Mouse (Mus musculus) C2C12 (cell line): ENCODE measurements around the gene Rpl37. TPM values are rescaled to one million over a fixed set of nuclear protein-coding genes. Genes with fewer than 3 reads are reported as not detected.

Experiments
- H3K27me3 ChIP-seq: one replicate; pipeline ENCODE4 v1.6.1; 2011; ENCODE audit not compliant: control insufficient read depth, insufficient read depth, insufficient read length
- H3K36me3 ChIP-seq: one replicate; pipeline ENCODE4 v1.6.1; 2011; ENCODE audit not compliant: control insufficient read depth, insufficient read depth
- H3K4me3 ChIP-seq: one replicate; pipeline ENCODE4 v1.5.1; 2011; ENCODE audit warnings: mild to moderate bottlenecking, control low read depth; ENCODE audit not compliant: poor library complexity, insufficient read depth, severe bottlenecking
- H3K79me2 ChIP-seq: one replicate; pipeline ENCODE4 v1.6.1; 2011; ENCODE audit not compliant: control insufficient read depth, insufficient read depth
- H3K79me3 ChIP-seq: one replicate; pipeline ENCODE4 v1.6.1; 2011; ENCODE audit warnings: low read depth, control low read depth
- H3ac ChIP-seq: one replicate; pipeline ENCODE3; 2011; ENCODE audit warnings: low read depth; ENCODE audit not compliant: control insufficient read depth, insufficient read length
- CEBPB ChIP-seq: IDR thresholded peaks from one replicate; pipeline ENCODE4 v1.6.1; 2011; ENCODE audit warnings: low read depth, mild to moderate bottlenecking, control low read depth, moderate library complexity
- CTCF ChIP-seq: IDR thresholded peaks from one replicate; pipeline ENCODE4 v1.5.1; 2011; ENCODE audit not compliant: control insufficient read depth, insufficient read depth, insufficient read length
- FOSL1 ChIP-seq: IDR thresholded peaks from one replicate; pipeline ENCODE4 v1.8.0; 2011; ENCODE audit warnings: mild to moderate bottlenecking, low read length; ENCODE audit not compliant: poor library complexity, insufficient read depth, severe bottlenecking
- MAX ChIP-seq: IDR thresholded peaks from one replicate; pipeline ENCODE4 v1.6.1; 2011; ENCODE audit warnings: mild to moderate bottlenecking, control low read depth
- MYOD1 ChIP-seq: IDR thresholded peaks from one replicate; pipeline ENCODE4 v1.6.1; 2011; ENCODE audit warnings: low read depth; ENCODE audit not compliant: control insufficient read depth, insufficient read length
- MYOG ChIP-seq: IDR thresholded peaks from one replicate; pipeline ENCODE4 v1.6.1; 2011; ENCODE audit not compliant: control insufficient read depth, insufficient read length; ENCODE audit errors: extremely low read depth
- USF1 ChIP-seq: IDR thresholded peaks from one replicate; pipeline ENCODE4 v1.6.1; 2011; ENCODE audit warnings: low read depth, mild to moderate bottlenecking, control low read depth, moderate library complexity
- polyA plus RNA-seq: library from polyadenylated mRNA; unstranded; fragments of >200 nt; fragmentation: generic; extraction: Trizol; gene quantifications from one replicate; pipeline ENCODE4 v1.2.1, GENCODE M21; 2012; ENCODE audit warnings: missing spikeins

Rpl37 gene
- polyA plus RNA-seq, 1 experiment: 4,450 TPM

GRCm38 (mm10) chr15:5090131-5090530, 26.3 kb upstream of the Rpl37 start:
- Histone ChIP-seq H3ac (no peak overlapping the region), H3K79me2 (no peaks in the 10 kb centered on the region), H3K79me3 (no peaks in the 10 kb centered on the region), H3K4me3 (no peak overlapping the region), H3K27me3 (no peaks in the 10 kb centered on the region), H3K36me3 (no peaks in the 10 kb centered on the region)
- TF ChIP-seq CEBPB (no peak), FOSL1 (no peak), MYOG (no peak), MYOD1 (no peak), USF1 (no peak), CTCF (no peak), MAX (no peak)

DNA sequence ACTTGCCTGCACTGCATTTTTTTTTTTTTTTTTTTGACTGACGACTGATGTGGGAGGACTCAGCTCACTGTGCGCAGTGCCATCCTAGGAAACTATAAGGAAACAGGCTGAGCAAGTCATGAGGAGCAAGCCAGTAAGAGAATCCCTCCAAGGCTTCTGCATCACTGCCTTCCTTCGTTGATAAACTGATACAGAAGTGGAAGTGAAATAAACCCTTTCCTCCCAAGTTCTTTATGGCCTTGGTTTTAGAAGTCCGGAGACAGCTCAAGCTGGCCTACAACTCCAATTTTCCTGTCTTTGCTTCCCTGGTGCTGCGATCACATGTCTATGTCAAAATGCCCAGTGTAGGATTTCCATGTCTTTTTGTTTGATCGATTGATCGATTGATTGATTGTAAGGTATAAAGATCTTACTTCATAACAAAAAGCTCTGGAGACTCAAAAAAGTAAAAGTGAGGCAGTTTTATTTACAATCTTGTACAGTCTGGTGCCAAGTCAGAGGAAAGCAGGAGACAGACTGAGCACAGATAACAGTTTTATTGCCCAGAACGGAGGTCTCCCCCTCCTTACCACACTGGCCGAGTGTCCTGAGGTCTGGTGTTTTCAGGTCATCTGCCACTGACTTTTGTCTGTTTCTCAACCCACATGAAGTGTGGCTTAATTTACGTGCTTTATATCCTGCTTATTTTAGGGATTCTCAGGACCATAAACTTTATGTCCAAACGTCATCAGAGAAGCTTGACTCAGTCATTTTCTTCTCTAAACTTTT, 20.7 kb upstream of the Rpl37 start:
- no peaks in the 10 kb centered on the region for H3K79me3 ChIP-seq
- no peak overlapping the region for H3K4me3 ChIP-seq
- no peaks in the 10 kb centered on the region for H3K79me2 ChIP-seq
- no peak overlapping the region for H3ac ChIP-seq
- no peaks in the 10 kb centered on the region for H3K27me3 ChIP-seq
- H3K36me3 ChIP-seq: peaks cover 12% of the 10 kb centered on the region
- TF ChIP-seq FOSL1 (no peak), MYOG (no peak), MYOD1 (no peak), CTCF (no peak), CEBPB (no peak), USF1 (no peak), MAX (no peak)

- TF ChIP-seq MYOG (no peak), MYOD1 (no peak), MAX (no peak), USF1 (no peak), FOSL1 (no peak), CEBPB (no peak), CTCF (no peak)
- Histone ChIP-seq H3K79me3 (no peaks in the 10 kb centered on the region), H3K4me3 (no peak overlapping the region), H3ac (no peak overlapping the region), H3K79me2 (no peaks in the 10 kb centered on the region), H3K27me3 (no peaks in the 10 kb centered on the region), H3K36me3 (peaks cover 12% of the 10 kb centered on the region)
Observed at GRCm38 (mm10) chr15:5097376-5097775, 19.1 kb upstream of the Rpl37 start.

GRCm38 (mm10) chr15:5102312-5102711, 14.1 kb upstream of the Rpl37 start:
- Histone ChIP-seq H3ac (no peak overlapping the region), H3K36me3 (peaks cover 34% of the 10 kb centered on the region), H3K4me3 (no peak overlapping the region), H3K79me3 (no peaks in the 10 kb centered on the region), H3K27me3 (no peaks in the 10 kb centered on the region), H3K79me2 (peaks cover 4% of the 10 kb centered on the region)
- no peak for TF ChIP-seq MYOG
- TF ChIP-seq USF1: no peak
- TF ChIP-seq CTCF: no peak
- TF ChIP-seq MYOD1: no peak

- peaks cover 22% of the 10 kb centered on the region for H3K36me3 ChIP-seq
- H3ac ChIP-seq: no peak overlapping the region
- H3K4me3 ChIP-seq: no peak overlapping the region
- H3K79me2 ChIP-seq: peaks cover 11% of the 10 kb centered on the region
- no peaks in the 10 kb centered on the region for H3K79me3 ChIP-seq
- TF ChIP-seq FOSL1 (no peak), CEBPB (no peak), MAX (no peak), MYOG (no peak), MYOD1 (no peak), USF1 (no peak), CTCF (no peak)
- no peaks in the 10 kb centered on the region for H3K27me3 ChIP-seq
Observed at GRCm38 (mm10) chr15:5105891-5106290, 10.6 kb upstream of the Rpl37 start.

GRCm38 (mm10) chr15:5106293-5106692, 10.2 kb upstream of the Rpl37 start:
- H3K36me3 ChIP-seq: peaks cover 22% of the 10 kb centered on the region
- no peak for TF ChIP-seq CEBPB
- TF ChIP-seq USF1: no peak
- no peak for TF ChIP-seq FOSL1
- no peak for TF ChIP-seq MYOG
- TF ChIP-seq CTCF: no peak
- no peak for TF ChIP-seq MAX
- no peak for TF ChIP-seq MYOD1
- no peaks in the 10 kb centered on the region for H3K79me3 ChIP-seq
- no peak overlapping the region for H3ac ChIP-seq
- H3K4me3 ChIP-seq: no peak overlapping the region
- no peaks in the 10 kb centered on the region for H3K27me3 ChIP-seq
- H3K79me2 ChIP-seq: peaks cover 11% of the 10 kb centered on the region
